Mouse (Mus musculus) lung, postnatal 0 days (tissue): Measurements from ENCODE around the gene Dmac2. TPM values are rescaled to one million over a fixed set of nuclear protein-coding genes. Genes with fewer than 3 reads are reported as not detected.
A peak's percentile ranks its signal among the peaks of the same experiment; 100 is the strongest.

Source experiments
- ATAC-seq: fragments of 200-750 bp; cut with Nextera tagmentation; 2 replicates; pipeline ENCODE4 v1.8.0; 2017; ENCODE audit warnings: moderate library complexity
- DNase-seq: peaks from one replicate; pipeline ENCODE4 v3.0.0-alpha.2; 2016; ENCODE audit warnings: low spot score
- H3K27ac ChIP-seq: fragments of 300-500 bp; sonication (generic); 2 replicates; pipeline ENCODE4 v1.5.1; 2014; ENCODE audit warnings: antibody characterized with exemption, mild to moderate bottlenecking, low read length, mixed read lengths
- H3K27me3 ChIP-seq: fragments of 300-500 bp; sonication (generic); replicated peaks from 2 replicates; pipeline ENCODE4 v1.6.1; 2014; ENCODE audit warnings: low read length, mixed read lengths; ENCODE audit not compliant: insufficient read depth
- H3K36me3 ChIP-seq: fragments of 300-500 bp; sonication (generic); 2 replicates; pipeline ENCODE4 v1.6.1; 2014; ENCODE audit warnings: low read length, mixed read lengths; ENCODE audit not compliant: insufficient read depth
- H3K4me1 ChIP-seq: fragments of 300-500 bp; sonication (generic); 2 replicates; pipeline ENCODE4 v1.6.1; 2014; ENCODE audit warnings: antibody characterized with exemption, low read depth, low read length, mixed read lengths; ENCODE audit not compliant: insufficient read depth
- H3K4me2 ChIP-seq: fragments of 300-500 bp; sonication (generic); replicated peaks from 2 replicates; pipeline ENCODE4 v1.6.1; 2014; ENCODE audit warnings: low read depth, mild to moderate bottlenecking, low read length, moderate library complexity, mixed read lengths
- H3K4me3 ChIP-seq: fragments of 300-500 bp; sonication (generic); 2 replicates; pipeline ENCODE4 v1.5.1; 2014; ENCODE audit warnings: low read depth, low read length
- H3K9ac ChIP-seq: fragments of 300-500 bp; sonication (generic); replicated peaks from 2 replicates; pipeline ENCODE4 v1.6.1; 2014; ENCODE audit warnings: low read depth, mild to moderate bottlenecking
- H3K9me3 ChIP-seq: fragments of 300-500 bp; sonication (generic); 2 replicates; pipeline ENCODE4 v1.6.1; 2016; ENCODE audit warnings: low read length, mixed read lengths
- CTCF ChIP-seq: IDR thresholded peaks from 2 replicates; pipeline ENCODE4 v1.5.1; 2016; ENCODE audit warnings: antibody characterized with exemption, mild to moderate bottlenecking
- EP300 ChIP-seq: IDR thresholded peaks from 2 replicates; pipeline ENCODE4 v1.6.1; 2016; ENCODE audit warnings: antibody characterized with exemption, mild to moderate bottlenecking, control low read depth
- WGBS: fragments of 180-500 bp; shearing (Covaris S2); extraction: QIAGEN DNeasy Blood & Tissue Kit; methylation state at CpG from one replicate; pipeline ENCODE4 v1.1.7; 2014; 5-methylcytosine and 5-hydroxymethylcytosine counted together
- polyA plus RNA-seq: library from polyadenylated mRNA; unstranded; fragments of >200 nt; fragmentation: Nextera tagmentation; extraction: Ambion mirVana; gene quantifications from 2 replicates; pipeline ENCODE4 v1.2.1, GENCODE M21; 2015

Gene Dmac2
- polyA plus RNA-seq, 1 experiment from 2014 or later: 22.5 TPM

- H3K27ac ChIP-seq: no peak overlapping the region
- WGBS: 54% methylated on average over 12 of the region's 12 CpGs
- no peaks in the 10 kb centered on the region for H3K9me3 ChIP-seq
- ATAC-seq (no peak), DNase-seq (no peak)
- TF ChIP-seq CTCF: no peak
- no peak for TF ChIP-seq EP300
- H3K9ac ChIP-seq: no peak overlapping the region
- H3K4me2 ChIP-seq: no peak overlapping the region
- H3K4me1 ChIP-seq: no peaks in the 10 kb centered on the region
- H3K4me3 ChIP-seq: no peak overlapping the region
- no peaks in the 10 kb centered on the region for H3K27me3 ChIP-seq
- no peaks in the 10 kb centered on the region for H3K36me3 ChIP-seq
Observed at GRCm38 (mm10) chr7:25652244-25652759, 33.1 kb downstream of the Dmac2 start.

GRCm38 (mm10) chr7:25655601-25656428, 36.6 kb downstream of the Dmac2 start:
- H3K9me3 ChIP-seq: no peaks in the 10 kb centered on the region
- H3K4me2 ChIP-seq: no peak overlapping the region
- 71% methylated on average over 11 of the region's 11 CpGs for WGBS
- H3K36me3 ChIP-seq: no peaks in the 10 kb centered on the region
- no peak overlapping the region for H3K4me3 ChIP-seq
- ATAC-seq (no peak), DNase-seq (no peak)
- TF ChIP-seq CTCF (no peak), EP300 (no peak)
- no peak overlapping the region for H3K27ac ChIP-seq
- no peaks in the 10 kb centered on the region for H3K27me3 ChIP-seq
- peaks cover 5% of the 10 kb centered on the region; the same call in 1 of the 2 replicates for H3K4me1 ChIP-seq
- no peak overlapping the region for H3K9ac ChIP-seq

- TF ChIP-seq EP300: no peak
- no peak for TF ChIP-seq CTCF
- H3K9me3 ChIP-seq: no peaks in the 10 kb centered on the region
- no peak for ATAC-seq
- peak overlapping the region; percentile 79 for H3K27ac ChIP-seq
- H3K4me1 ChIP-seq: peaks cover 5% of the 10 kb centered on the region; the same call in 1 of the 2 replicates
- H3K9ac ChIP-seq: peak overlapping the region; percentile 58
- 25% methylated on average over 10 of the region's 10 CpGs for WGBS
- no peaks in the 10 kb centered on the region for H3K36me3 ChIP-seq
- peak overlapping the region; percentile 73 for H3K4me2 ChIP-seq
- no peaks in the 10 kb centered on the region for H3K27me3 ChIP-seq
- DNase-seq: peak; percentile 44
- peak overlapping the region; percentile 60 for H3K4me3 ChIP-seq
Observed at GRCm38 (mm10) chr7:25657785-25658184, 38.6 kb downstream of the Dmac2 start.

GRCm38 (mm10) chr7:25658657-25659472, 39.7 kb downstream of the Dmac2 start, which contains the start of the genes Bckdha and Exosc5:
Gene Bckdha, minus strand, starts transcription at chr7:25658981.
Gene Exosc5, plus strand, starts transcription at chr7:25659164.
- Histone ChIP-seq H3K4me1 (peaks cover 5% of the 10 kb centered on the region; the same call in 1 of the 2 replicates), H3K27ac (peak within 1 kb of the TSS; percentile 79), H3K4me2 (peak within 1 kb of the TSS; percentile 73), H3K27me3 (no peaks in the 10 kb centered on the region), H3K9ac (peak within 1 kb of the TSS; percentile 58), H3K36me3 (no peaks in the 10 kb centered on the region), H3K4me3 (peak within 1 kb of the TSS; percentile 61), H3K9me3 (no peaks in the 10 kb centered on the region)
- peak; percentile 98 for TF ChIP-seq EP300
- no peak; the same call in 1 of the 2 replicates for TF ChIP-seq CTCF
- DNase-seq: peak; percentile 100
- peak; percentile 99 for ATAC-seq
- WGBS: under 1% methylated on average over 50 of the region's 50 CpGs

DNA sequence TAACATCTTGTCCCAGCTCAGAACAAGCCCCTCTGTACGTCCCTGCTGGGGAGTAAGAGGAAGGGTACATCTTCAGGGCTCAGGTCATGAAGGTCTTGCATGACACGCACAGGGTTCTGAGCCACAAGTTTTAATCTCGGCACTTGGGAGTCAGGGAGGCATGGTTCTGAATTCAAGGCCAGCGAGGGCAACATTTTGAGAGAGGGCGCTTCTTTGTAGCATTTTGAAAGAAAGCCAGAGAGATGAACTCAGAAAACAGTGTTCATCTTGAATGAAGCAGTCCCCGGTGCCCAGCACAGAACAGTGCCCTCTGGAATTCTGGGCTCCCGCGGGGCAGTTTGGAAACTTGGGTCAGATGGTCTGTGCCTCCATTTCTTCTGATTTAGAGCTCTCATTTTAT, 47.2 kb downstream of the Dmac2 start:
- Histone ChIP-seq H3K4me1 (no peaks in the 10 kb centered on the region), H3K4me2 (no peak overlapping the region), H3K4me3 (no peak overlapping the region), H3K36me3 (peaks cover 10% of the 10 kb centered on the region; the same call in 1 of the 2 replicates), H3K9ac (no peak overlapping the region), H3K9me3 (no peaks in the 10 kb centered on the region), H3K27ac (no peak overlapping the region), H3K27me3 (no peaks in the 10 kb centered on the region)
- DNase-seq (no peak), ATAC-seq (no peak)
- 92% methylated on average over 8 of the region's 8 CpGs for WGBS
- TF ChIP-seq CTCF (no peak), EP300 (no peak)

DNA sequence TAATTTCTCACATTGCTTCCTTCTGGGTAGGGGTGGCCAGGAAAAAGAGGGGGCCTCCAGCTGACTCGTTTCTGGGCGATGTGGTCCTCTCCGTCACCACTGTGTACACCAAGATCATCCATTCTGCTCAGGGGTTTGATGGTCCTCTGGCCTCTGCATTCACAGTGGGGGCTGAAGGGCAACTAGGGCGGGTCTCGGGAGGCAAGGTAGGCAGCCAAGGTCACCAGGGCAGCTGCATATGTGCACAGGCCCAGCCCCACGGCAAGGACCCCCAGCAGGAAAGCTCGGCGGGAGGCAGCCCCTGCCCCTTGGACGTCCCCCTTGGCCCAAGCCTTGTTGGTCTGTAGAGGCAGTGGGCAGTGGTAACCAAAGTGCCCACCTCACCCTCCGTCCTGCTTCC, 49.9 kb downstream of the Dmac2 start:
- no peaks in the 10 kb centered on the region for H3K9me3 ChIP-seq
- no peak overlapping the region for H3K27ac ChIP-seq
- H3K36me3 ChIP-seq: peaks cover 9% of the 10 kb centered on the region; the same call in 1 of the 2 replicates
- no peak overlapping the region for H3K4me2 ChIP-seq
- H3K4me1 ChIP-seq: no peaks in the 10 kb centered on the region
- DNase-seq: no peak
- ATAC-seq: no peak
- H3K4me3 ChIP-seq: no peak overlapping the region
- no peaks in the 10 kb centered on the region for H3K27me3 ChIP-seq
- no peak overlapping the region for H3K9ac ChIP-seq
- TF ChIP-seq EP300 (no peak), CTCF (no peak)
- WGBS: 83% methylated on average over 10 of the region's 10 CpGs
